In genomic region chr1:90690591-90691116, GRCm38 (mm10) we compare ENCODE assay signal across 8 mouse cellular contexts.
DNase-seq lines count a peak whose midpoint lies in the region; TF ChIP-seq lines count a peak whose summit lies in the region.

No protein-coding gene starts in this region.

- peak overlapping the region; percentile 83 for H3K27ac ChIP-seq in layer of hippocampus, adult 2 months

- no peak for TF ChIP-seq CTCF in layer of hippocampus, adult 2 months (conservative IDR thresholded peaks at IDR 0.05)

- DNase-seq in cerebellum, adult 11-12 months: peak; percentile 4
- no peak for DNase-seq in cerebellum, adult 8-10 months
- DNase-seq in urinary bladder, postnatal 14 days (ENCODE audit: low spot score): peak; percentile 38
- DNase-seq in urinary bladder, adult 2 months (ENCODE audit: low spot score): no peak
- peak; percentile 21 to 41 for DNase-seq in layer of hippocampus, adult 2 months (ENCODE audit: low spot score in 2 of 2)
- DNase-seq in lung, postnatal 4 days: peak; percentile 53 to 83
- DNase-seq in retina, postnatal 1 day: no peak
- no peak for DNase-seq in spleen, adult 18-20 months

- H3K4me3 ChIP-seq in layer of hippocampus, adult 2 months: no peak overlapping the region

Comparison
In these comparisons a context has a peak if more than half of its experiments do, and no peak if none do; other contexts are left out.
1. DNase-seq: peak in cerebellum, adult 11-12 months (single experiment), urinary bladder, postnatal 14 days (single experiment), layer of hippocampus, adult 2 months (2 of 2) and lung, postnatal 4 days (2 of 2); none in cerebellum, adult 8-10 months (single experiment), urinary bladder, adult 2 months (single experiment), retina, postnatal 1 day (single experiment) and spleen, adult 18-20 months (0 of 2).